Mouse (Mus musculus) hindbrain, embryonic 15.5 days (tissue): ENCODE measurements around the gene Prss23. TPM values are rescaled to one million over a fixed set of nuclear protein-coding genes. Genes with fewer than 3 reads are reported as not detected.

Experiments used
- polyA plus RNA-seq: library from polyadenylated mRNA; unstranded; fragments of >200 nt; fragmentation: Nextera tagmentation; extraction: Ambion mirVana; gene quantifications from 2 replicates; pipeline ENCODE4 v1.2.1, GENCODE M21; 2015

Prss23 gene
- polyA plus RNA-seq, 1 experiment from 2014 or later, result 21.0 TPM

Other genes with a start within 250 kb of the Prss23 start
- 27.9 and 29.1 TPM in 2 replicates for gene Tmem135, start 123.0 kb downstream of the Prss23 start, polyA plus RNA-seq
- gene Fzd4, start 122.8 kb downstream of the Prss23 start, polyA plus RNA-seq, result 2.0 and 2.4 TPM in 2 replicates
- 14.7 and 14.8 TPM in 2 replicates for gene Me3, start 105.2 kb upstream of the Prss23 start, polyA plus RNA-seq